Mouse (Mus musculus) heart, embryonic 13.5 days (tissue): ENCODE results near the gene Cacna2d2. TPM values are rescaled to one million over a fixed set of nuclear protein-coding genes. Genes with fewer than 3 reads are reported as not detected.
"Not testable (repeated sequence)": the region's sequence is repeated elsewhere in the genome, so short reads cannot be mapped to it uniquely, and the experiment has no call there.

Source experiments
- ATAC-seq: fragments of 200-750 bp; cut with Nextera tagmentation; 2 replicates; pipeline ENCODE4 v1.8.0; 2017; ENCODE audit warnings: moderate TSS enrichment; ENCODE audit not compliant: insufficient number of reproducible peaks, low FRiP score, low TSS enrichment; ENCODE audit errors: extremely low read depth
- H3K27ac ChIP-seq: fragments of 300-500 bp; sonication (generic); replicated peaks from 2 replicates; pipeline ENCODE4 v1.5.1; 2015; ENCODE audit warnings: moderate library complexity, mild to moderate bottlenecking, inconsistent platforms
- H3K27me3 ChIP-seq: fragments of 300-500 bp; sonication (generic); replicated peaks from 2 replicates; pipeline ENCODE4 v1.6.1; 2015; ENCODE audit warnings: mild to moderate bottlenecking, inconsistent platforms
- H3K36me3 ChIP-seq: fragments of 300-500 bp; sonication (generic); 2 replicates; pipeline ENCODE4 v1.6.1; 2015; ENCODE audit warnings: mild to moderate bottlenecking, inconsistent platforms
- H3K4me1 ChIP-seq: fragments of 300-500 bp; sonication (generic); 2 replicates; pipeline ENCODE4 v1.6.1; 2015; ENCODE audit warnings: inconsistent platforms
- H3K4me2 ChIP-seq: fragments of 300-500 bp; sonication (generic); 2 replicates; pipeline ENCODE4 v1.6.1; 2015; ENCODE audit warnings: inconsistent platforms, mild to moderate bottlenecking, moderate library complexity
- H3K4me3 ChIP-seq: fragments of 300-500 bp; sonication (generic); 2 replicates; pipeline ENCODE4 v1.5.1; 2015; ENCODE audit warnings: moderate library complexity, mild to moderate bottlenecking, inconsistent platforms
- H3K9ac ChIP-seq: fragments of 300-500 bp; sonication (generic); 2 replicates; pipeline ENCODE4 v1.6.1; 2015; ENCODE audit warnings: inconsistent platforms, mild to moderate bottlenecking, moderate library complexity
- H3K9me3 ChIP-seq: fragments of 300-500 bp; sonication (generic); 2 replicates; pipeline ENCODE4 v1.6.1; 2016; ENCODE audit warnings: inconsistent platforms
- WGBS: fragments of 180-500 bp; shearing (Covaris S2); methylation state at CpG from one replicate; pipeline ENCODE4 v1.1.7; 2015; ENCODE audit warnings: mixed read lengths; 5-methylcytosine and 5-hydroxymethylcytosine counted together
- polyA plus RNA-seq: library from polyadenylated mRNA; unstranded; fragments of >200 nt; fragmentation: Nextera tagmentation; extraction: Ambion mirVana; gene quantifications from 2 replicates; pipeline ENCODE4 v1.2.1, GENCODE M21; 2015

Gene Cacna2d2
- polyA plus RNA-seq, 1 experiment from 2014 or later: 3.8 TPM

- not testable (repeated sequence) for ATAC-seq, H3K9me3 ChIP-seq, H3K27me3 ChIP-seq
- peak overlapping the region; percentile 42; the same call in 1 of the 2 replicates for H3K9ac ChIP-seq
- H3K4me2 ChIP-seq: peak overlapping the region; percentile 81
- WGBS: 48% methylated on average over 5 of the region's 5 CpGs
- H3K4me3 ChIP-seq: peak overlapping the region; percentile 8; the same call in 1 of the 2 replicates
- peaks cover 39% of the 10 kb centered on the region for H3K36me3 ChIP-seq
- peaks cover 59% of the 10 kb centered on the region for H3K4me1 ChIP-seq
- peak overlapping the region; percentile 83 for H3K27ac ChIP-seq
Measured at GRCm38 (mm10) chr9:107565556-107565955, 166.1 kb downstream of the Cacna2d2 start.

DNA sequence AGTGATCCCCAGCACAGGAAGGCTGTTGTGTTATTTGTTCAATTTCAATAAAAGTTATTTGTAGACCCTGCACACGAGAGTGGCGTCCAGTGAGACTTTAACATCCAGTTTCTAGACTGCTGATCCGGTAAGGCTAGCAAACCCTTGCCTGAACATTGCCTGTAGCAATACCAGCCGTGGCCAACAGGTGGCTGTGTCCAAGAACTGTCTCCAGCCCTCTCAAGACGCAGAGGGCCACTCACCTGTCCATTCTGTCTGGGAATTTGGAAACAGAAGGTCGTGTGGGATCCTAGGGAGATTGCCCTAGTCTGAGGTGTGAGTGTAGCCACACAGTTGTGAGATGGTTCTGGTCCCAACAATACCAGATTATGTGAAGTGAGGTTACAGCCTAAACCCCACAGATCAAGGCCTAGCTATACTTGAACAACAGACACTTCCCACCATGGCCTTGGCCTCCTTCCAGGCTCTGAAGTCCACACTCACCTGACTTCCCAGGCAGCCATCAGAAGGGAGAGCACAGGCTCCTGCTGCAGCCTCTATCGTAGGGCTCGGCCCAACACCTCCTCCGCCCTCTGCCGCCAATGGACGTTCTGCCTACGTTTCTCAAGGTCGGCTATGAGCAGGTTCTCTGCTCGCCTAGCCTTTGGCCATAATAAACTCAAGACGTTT lies 166.8 kb downstream of the Cacna2d2 start:
- H3K4me1 ChIP-seq: peaks cover 65% of the 10 kb centered on the region
- WGBS: 43% methylated on average over 15 of the region's 15 CpGs
- no peaks in the 10 kb centered on the region for H3K9me3 ChIP-seq
- H3K4me3 ChIP-seq: peak overlapping the region; percentile 17; the same call in 1 of the 2 replicates
- peaks cover 39% of the 10 kb centered on the region for H3K36me3 ChIP-seq
- H3K4me2 ChIP-seq: peak overlapping the region; percentile 81
- H3K9ac ChIP-seq: no peak overlapping the region
- ATAC-seq: no peak
- peak overlapping the region; percentile 83 for H3K27ac ChIP-seq
- no peaks in the 10 kb centered on the region for H3K27me3 ChIP-seq

- Histone ChIP-seq H3K9ac (no peak overlapping the region), H3K4me2 (peak overlapping the region; percentile 81), H3K4me1 (peaks cover 72% of the 10 kb centered on the region), H3K36me3 (peaks cover 39% of the 10 kb centered on the region), H3K4me3 (no peak overlapping the region), H3K9me3 (no peaks in the 10 kb centered on the region), H3K27ac (peak overlapping the region; percentile 83), H3K27me3 (no peaks in the 10 kb centered on the region)
- no peak for ATAC-seq
- 55% methylated on average over 3 of the region's 3 CpGs for WGBS
Measured at GRCm38 (mm10) chr9:107566855-107567254, 167.4 kb downstream of the Cacna2d2 start.

- no peak for ATAC-seq
- H3K36me3 ChIP-seq: peaks cover 42% of the 10 kb centered on the region
- H3K27me3 ChIP-seq: no peaks in the 10 kb centered on the region
- 8% methylated on average over 18 of the region's 18 CpGs for WGBS
- peak within 1 kb of the TSS; percentile 83 for H3K27ac ChIP-seq
- peak within 1 kb of the TSS; percentile 93 for H3K9ac ChIP-seq
- H3K4me3 ChIP-seq: peak within 1 kb of the TSS; percentile 87
- H3K4me1 ChIP-seq: peaks cover 69% of the 10 kb centered on the region
- no peaks in the 10 kb centered on the region for H3K9me3 ChIP-seq
- peak within 1 kb of the TSS; percentile 81 for H3K4me2 ChIP-seq
Measured at GRCm38 (mm10) chr9:107567702-107568319, 168.4 kb downstream of the Cacna2d2 start, which contains the start of gene Hyal2. Hyal2 (plus strand) TSS chr9:107567945.

DNA sequence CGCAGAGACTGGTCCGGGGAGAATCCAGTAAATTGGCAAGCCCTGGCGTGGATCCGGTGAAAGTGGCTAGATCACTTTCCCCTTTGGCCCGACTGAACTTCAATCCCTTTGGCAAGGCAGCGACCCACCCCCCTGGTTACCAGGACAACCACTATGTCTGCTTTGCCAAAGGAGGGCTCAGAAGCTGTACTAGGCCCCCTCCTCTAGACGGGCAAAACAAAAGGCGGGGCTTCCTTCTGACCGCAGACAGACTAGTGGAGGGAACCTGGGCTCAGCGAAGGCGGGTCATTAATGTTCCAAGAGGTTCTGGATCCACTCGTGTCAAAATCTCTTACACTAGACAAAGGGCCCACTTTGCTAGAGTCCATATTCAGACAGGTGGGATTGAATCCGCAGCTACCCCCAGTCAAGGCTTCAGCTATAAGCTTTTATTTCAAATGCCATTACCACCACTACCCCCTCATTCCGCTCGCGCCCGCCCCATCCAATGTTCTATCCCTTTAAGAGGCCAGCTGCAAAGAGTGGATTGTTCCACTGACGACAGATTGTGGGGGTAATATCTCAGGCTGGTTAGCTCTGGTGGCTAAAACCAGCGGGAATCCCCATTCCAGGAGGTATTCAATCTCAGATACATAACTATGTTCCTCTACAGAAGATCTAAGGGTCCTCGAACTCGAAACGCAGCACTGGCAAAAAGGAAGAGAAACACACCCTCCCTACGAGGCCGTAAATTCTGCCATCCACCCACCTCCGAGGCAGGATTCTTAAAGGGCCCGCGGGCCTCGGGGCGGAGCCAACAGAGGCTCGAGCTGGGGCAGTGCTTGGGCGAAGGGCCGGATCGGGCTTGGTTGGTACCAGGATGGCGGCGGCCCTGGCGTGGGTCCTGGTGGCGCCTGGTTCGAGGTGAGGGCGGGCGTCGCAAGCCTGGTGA lies 169.2 kb downstream of the Cacna2d2 start:
- WGBS: under 1% methylated on average over 41 of the region's 41 CpGs
- Histone ChIP-seq H3K4me1 (peaks cover 66% of the 10 kb centered on the region), H3K27ac (peak overlapping the region; percentile 83), H3K36me3 (peaks cover 50% of the 10 kb centered on the region), H3K9me3 (no peaks in the 10 kb centered on the region), H3K4me2 (peak overlapping the region; percentile 81), H3K9ac (peak overlapping the region; percentile 93), H3K27me3 (no peaks in the 10 kb centered on the region), H3K4me3 (peak overlapping the region; percentile 87)
- ATAC-seq: peak; percentile 77

- no peaks in the 10 kb centered on the region for H3K27me3 ChIP-seq
- peaks cover 53% of the 10 kb centered on the region for H3K36me3 ChIP-seq
- peak overlapping the region; percentile 83 for H3K27ac ChIP-seq
- peak overlapping the region; percentile 87 for H3K4me3 ChIP-seq
- peaks cover 59% of the 10 kb centered on the region for H3K4me1 ChIP-seq
- H3K4me2 ChIP-seq: peak overlapping the region; percentile 81
- ATAC-seq: peak; percentile 20
- H3K9ac ChIP-seq: peak overlapping the region; percentile 93
- no peaks in the 10 kb centered on the region for H3K9me3 ChIP-seq
- WGBS: under 1% methylated on average over 23 of the region's 23 CpGs
Measured at GRCm38 (mm10) chr9:107569270-107569669, 169.9 kb downstream of the Cacna2d2 start.

DNA sequence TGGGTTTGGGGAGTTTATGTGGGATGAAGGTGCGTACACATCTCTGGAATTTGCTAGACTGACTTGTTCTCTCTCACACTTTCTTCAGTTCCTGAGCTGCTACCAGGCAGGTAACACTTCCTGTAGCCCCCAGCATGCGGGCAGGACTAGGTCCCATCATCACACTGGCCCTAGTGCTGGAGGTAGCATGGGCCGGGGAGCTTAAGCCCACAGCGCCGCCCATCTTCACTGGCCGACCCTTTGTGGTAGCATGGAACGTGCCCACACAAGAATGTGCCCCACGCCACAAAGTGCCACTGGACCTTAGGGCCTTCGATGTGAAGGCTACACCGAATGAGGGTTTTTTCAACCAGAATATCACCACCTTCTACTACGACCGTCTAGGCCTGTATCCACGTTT lies 170.6 kb downstream of the Cacna2d2 start:
- H3K36me3 ChIP-seq: peaks cover 53% of the 10 kb centered on the region
- no peaks in the 10 kb centered on the region for H3K27me3 ChIP-seq
- H3K4me1 ChIP-seq: peaks cover 57% of the 10 kb centered on the region
- peak overlapping the region; percentile 81 for H3K4me2 ChIP-seq
- WGBS: 50% methylated on average over 13 of the region's 13 CpGs
- H3K9me3 ChIP-seq: no peaks in the 10 kb centered on the region
- peak overlapping the region; percentile 93 for H3K9ac ChIP-seq
- peak overlapping the region; percentile 87 for H3K4me3 ChIP-seq
- ATAC-seq: no peak
- H3K27ac ChIP-seq: peak overlapping the region; percentile 83

DNA sequence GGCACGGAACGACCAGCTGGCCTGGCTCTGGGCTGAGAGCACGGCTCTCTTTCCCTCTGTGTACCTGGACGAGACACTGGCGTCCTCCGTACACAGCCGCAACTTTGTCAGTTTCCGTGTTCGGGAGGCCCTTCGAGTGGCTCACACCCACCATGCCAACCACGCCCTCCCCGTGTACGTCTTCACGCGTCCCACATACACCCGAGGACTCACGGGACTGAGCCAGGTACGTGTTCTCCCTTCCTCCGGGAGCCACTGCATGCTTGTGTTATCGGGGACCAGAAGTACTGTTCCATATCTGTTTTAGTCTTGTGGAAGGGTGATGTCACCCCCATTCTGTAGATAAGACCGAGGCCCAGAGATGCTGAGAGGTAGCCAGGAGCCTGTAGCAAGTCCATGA lies 171.4 kb downstream of the Cacna2d2 start:
- H3K4me3 ChIP-seq: peak overlapping the region; percentile 87
- H3K4me1 ChIP-seq: peaks cover 55% of the 10 kb centered on the region
- ATAC-seq: no peak
- no peaks in the 10 kb centered on the region for H3K9me3 ChIP-seq
- no peaks in the 10 kb centered on the region for H3K27me3 ChIP-seq
- peak overlapping the region; percentile 81 for H3K4me2 ChIP-seq
- H3K27ac ChIP-seq: peak overlapping the region; percentile 83
- WGBS: 57% methylated on average over 21 of the region's 21 CpGs
- H3K36me3 ChIP-seq: peaks cover 47% of the 10 kb centered on the region
- H3K9ac ChIP-seq: peak overlapping the region; percentile 93

DNA sequence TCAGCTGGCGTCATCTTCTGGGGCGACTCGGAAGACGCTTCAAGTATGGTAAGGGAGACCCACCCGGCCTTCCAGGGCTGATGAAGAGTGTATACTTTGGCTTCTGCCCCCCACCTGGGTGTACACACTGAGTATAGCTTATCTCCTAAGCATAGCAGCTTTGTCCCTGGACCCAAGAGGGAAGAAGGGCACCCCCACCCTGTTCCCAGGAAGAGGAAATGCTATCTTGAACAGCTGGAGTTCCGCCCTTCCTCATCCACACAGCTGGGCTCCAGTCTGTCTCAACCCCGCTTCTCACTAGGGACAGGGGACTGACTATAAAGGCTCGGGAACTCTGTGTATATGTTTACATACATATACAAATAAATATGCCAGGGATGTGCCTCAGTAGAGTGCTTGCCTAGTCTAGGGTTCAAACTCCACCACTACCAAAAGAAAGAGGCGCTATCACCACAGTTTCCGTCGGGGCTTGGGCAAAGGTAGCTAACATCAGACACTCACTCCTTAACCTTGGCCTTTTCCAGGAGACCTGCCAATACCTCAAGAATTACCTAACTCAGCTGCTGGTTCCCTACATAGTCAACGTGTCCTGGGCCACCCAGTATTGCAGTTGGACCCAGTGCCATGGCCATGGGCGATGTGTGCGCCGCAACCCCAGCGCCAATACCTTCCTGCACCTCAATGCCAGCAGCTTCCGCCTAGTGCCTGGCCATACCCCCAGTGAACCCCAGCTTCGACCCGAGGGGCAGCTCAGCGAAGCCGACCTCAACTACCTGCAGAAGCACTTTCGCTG lies 172.3 kb downstream of the Cacna2d2 start:
- H3K9me3 ChIP-seq: no peaks in the 10 kb centered on the region
- H3K4me2 ChIP-seq: peak overlapping the region; percentile 81
- no peak for ATAC-seq
- peak overlapping the region; percentile 93 for H3K9ac ChIP-seq
- H3K4me3 ChIP-seq: peak overlapping the region; percentile 87
- H3K27ac ChIP-seq: peak overlapping the region; percentile 21; the same call in 1 of the 2 replicates
- 85% methylated on average over 22 of the region's 22 CpGs for WGBS
- no peaks in the 10 kb centered on the region for H3K27me3 ChIP-seq
- peaks cover 47% of the 10 kb centered on the region for H3K36me3 ChIP-seq
- H3K4me1 ChIP-seq: peaks cover 55% of the 10 kb centered on the region

DNA sequence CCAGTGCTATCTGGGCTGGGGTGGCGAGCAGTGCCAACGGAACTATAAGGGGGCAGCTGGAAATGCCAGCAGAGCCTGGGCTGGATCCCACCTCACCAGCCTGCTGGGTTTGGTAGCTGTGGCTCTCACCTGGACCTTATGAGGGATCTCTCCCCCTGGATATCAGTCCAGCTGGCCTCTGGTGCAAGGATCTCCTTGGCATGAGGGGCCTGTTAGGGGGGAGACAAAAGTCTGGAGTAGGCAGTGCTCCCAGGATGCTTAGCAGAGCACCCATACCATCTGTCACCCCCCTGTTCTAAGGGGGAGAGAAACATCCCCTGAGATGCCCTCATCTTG lies 172.9 kb downstream of the Cacna2d2 start:
- no peak overlapping the region for H3K27ac ChIP-seq
- no peak overlapping the region for H3K4me3 ChIP-seq
- H3K36me3 ChIP-seq: peaks cover 47% of the 10 kb centered on the region
- peaks cover 56% of the 10 kb centered on the region for H3K4me1 ChIP-seq
- peak overlapping the region; percentile 26; the same call in 1 of the 2 replicates for H3K9ac ChIP-seq
- H3K4me2 ChIP-seq: no peak overlapping the region
- H3K9me3 ChIP-seq: no peaks in the 10 kb centered on the region
- WGBS: 93% methylated on average over 2 of the region's 2 CpGs
- no peaks in the 10 kb centered on the region for H3K27me3 ChIP-seq
- ATAC-seq: no peak
